Mouse (Mus musculus) neural tube, postnatal 0 days (tissue): ENCODE measurements around the gene Olfr463. TPM values are rescaled to one million over a fixed set of nuclear protein-coding genes. Genes with fewer than 3 reads are reported as not detected.

ENCODE experiments used
- polyA plus RNA-seq: library from polyadenylated mRNA; unstranded; fragments of >200 nt; fragmentation: Nextera tagmentation; extraction: Ambion mirVana; gene quantifications from 2 replicates; pipeline ENCODE4 v1.2.1, GENCODE M21; 2015

The Olfr463 gene
- 0.10 TPM in 1 of 2 replicates, not detected in the other for polyA plus RNA-seq

GRCm38 (mm10) chr11:87897287-87897686 is at the start of gene Olfr463:
Gene Olfr463, minus strand, starts transcription at chr11:87897387.

DNA sequence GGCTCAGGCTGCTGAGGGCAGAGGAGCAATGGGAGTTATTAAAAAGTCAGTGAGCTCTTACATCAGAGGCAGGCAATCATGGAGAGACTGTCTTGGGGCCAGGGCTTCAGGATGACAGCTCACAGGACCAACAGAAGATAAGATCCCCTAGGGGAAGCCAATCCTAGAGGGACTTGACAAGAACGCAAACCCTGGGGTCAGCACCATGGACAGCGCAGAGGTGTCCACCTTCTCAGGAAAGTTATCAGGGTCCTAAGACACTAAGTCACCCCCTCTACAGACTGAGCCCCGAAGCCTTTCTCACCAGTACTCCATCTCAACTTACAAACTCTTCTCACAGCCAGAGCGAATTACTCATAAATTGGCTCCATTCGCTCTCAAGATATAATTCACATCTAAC is 23.8 kb upstream of the Olfr463 start, which contains the start of gene Olfr464:
TSS of gene Olfr464 (minus strand) at position 2 of the 400 bp plus-strand sequence.

GRCm38 (mm10) chr11:87892168-87892567 is 5.0 kb downstream of the Olfr463 start, which contains the start of gene Olfr462:
Gene Olfr462, minus strand, starts transcription at chr11:87892268.

DNA sequence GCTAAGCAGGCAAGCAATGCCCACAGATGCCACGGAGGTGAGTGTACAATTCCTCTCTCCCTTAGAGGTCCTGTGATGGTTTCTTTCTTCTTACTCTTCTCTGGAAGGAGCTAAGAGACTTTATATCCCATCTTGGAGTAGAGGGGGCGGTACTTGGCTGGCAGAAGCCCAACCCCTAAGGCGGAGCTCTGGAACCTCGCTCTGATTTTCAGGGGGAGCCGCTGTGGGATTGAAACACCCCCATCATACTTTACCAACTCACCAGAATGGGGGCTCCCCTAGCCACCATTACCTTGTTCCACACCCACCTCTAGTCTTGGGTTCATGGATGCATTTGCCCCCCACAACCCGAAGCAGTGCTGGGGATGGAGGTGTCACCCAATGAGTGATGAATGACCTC is 21.8 kb downstream of the Olfr463 start, which contains the start of gene Epx:
TSS of gene Epx (minus strand) at position 101 of the 400 bp plus-strand sequence.

GRCm38 (mm10) chr11:87852690-87853596 is 44.2 kb downstream of the Olfr463 start, which contains the start of gene Mks1:
Gene Mks1, plus strand, starts transcription at chr11:87853215.

Other genes starting within 250 kb of the Olfr463 start
- gene Rnf43, start 234.7 kb downstream of the Olfr463 start, polyA plus RNA-seq: 0.88 and 1.0 TPM in 2 replicates
- gene Supt4a, start 159.8 kb downstream of the Olfr463 start, polyA plus RNA-seq: 124 and 135 TPM in 2 replicates
- 28.1 and 43.5 TPM in 2 replicates for gene Tspoap1, start 136.8 kb downstream of the Olfr463 start, polyA plus RNA-seq
- 0.27 TPM in 1 of 2 replicates, not detected in the other for gene Mpo, start 103.8 kb downstream of the Olfr463 start, polyA plus RNA-seq
- 2.7 and 3.0 TPM in 2 replicates for gene Lpo, start 69.1 kb downstream of the Olfr463 start, polyA plus RNA-seq
- 7.0 TPM in 2 replicates for gene Mks1, start 44.2 kb downstream of the Olfr463 start, polyA plus RNA-seq
- 1.3 and 1.4 TPM in 2 replicates for gene Epx, start 21.9 kb downstream of the Olfr463 start, polyA plus RNA-seq
- gene Olfr462, start 5.1 kb downstream of the Olfr463 start, polyA plus RNA-seq: not detected in 2 replicates
- 0.25 and 0.47 TPM in 2 replicates for gene Olfr464, start 23.6 kb upstream of the Olfr463 start, polyA plus RNA-seq
- 77.6 and 79.0 TPM in 2 replicates for gene Dynll2, start 90.1 kb upstream of the Olfr463 start, polyA plus RNA-seq
- 126 and 133 TPM in 2 replicates for gene Srsf1, start 150.0 kb upstream of the Olfr463 start, polyA plus RNA-seq
- gene Vezf1, start 170.9 kb upstream of the Olfr463 start, polyA plus RNA-seq: 28.3 and 28.8 TPM in 2 replicates
- gene Cuedc1, start 200.7 kb upstream of the Olfr463 start, polyA plus RNA-seq: 46.9 and 48.7 TPM in 2 replicates